Mouse (Mus musculus): ENCODE results near the gene Prdx5.

Prdx5 gene

GRCm38 (mm10) chr19:6909507-6910289, at the start of gene Prdx5, which contains the start of gene Trmt112:
Gene Prdx5, minus strand, starts transcription at chr19:6910106.
Gene Trmt112, plus strand, starts transcription at chr19:6909698.
- DNase-seq (ENCODE audit: low read depth, low spot score): peak; percentile 94

GRCm38 (mm10) chr19:6956461-6956860, 46.6 kb upstream of the Prdx5 start:
- DNase-seq (ENCODE audit: low read depth, low spot score): no peak

- no peak for DNase-seq (ENCODE audit: low read depth, low spot score)
Observed at GRCm38 (mm10) chr19:6955424-6955823, 45.5 kb upstream of the Prdx5 start.

- no peak for DNase-seq (ENCODE audit: low read depth, low spot score)
Observed at GRCm38 (mm10) chr19:6954046-6954445, 44.1 kb upstream of the Prdx5 start.

- DNase-seq (ENCODE audit: low read depth, low spot score): no peak
Observed at GRCm38 (mm10) chr19:6952712-6953037, 42.8 kb upstream of the Prdx5 start.

GRCm38 (mm10) chr19:6951994-6952711, 42.2 kb upstream of the Prdx5 start:
- DNase-seq (ENCODE audit: low read depth, low spot score): peak; percentile 87

- DNase-seq (ENCODE audit: low read depth, low spot score): peak; percentile 94
Observed at GRCm38 (mm10) chr19:6951381-6951968, 41.6 kb upstream of the Prdx5 start.

- DNase-seq (ENCODE audit: low read depth, low spot score): peak; percentile 51
Observed at GRCm38 (mm10) chr19:6950613-6951153, 40.8 kb upstream of the Prdx5 start.

GRCm38 (mm10) chr19:6949951-6950350, 40.0 kb upstream of the Prdx5 start:
- DNase-seq (ENCODE audit: low read depth, low spot score): no peak

- no peak for DNase-seq (ENCODE audit: low read depth, low spot score)
Observed at GRCm38 (mm10) chr19:6949532-6949931, 39.6 kb upstream of the Prdx5 start.

GRCm38 (mm10) chr19:6948186-6948585, 38.3 kb upstream of the Prdx5 start:
- DNase-seq (ENCODE audit: low read depth, low spot score): no peak

GRCm38 (mm10) chr19:6947742-6948141, 37.8 kb upstream of the Prdx5 start:
- no peak for DNase-seq (ENCODE audit: low read depth, low spot score)

GRCm38 (mm10) chr19:6943709-6944108, 33.8 kb upstream of the Prdx5 start:
- DNase-seq (ENCODE audit: low read depth, low spot score): no peak

GRCm38 (mm10) chr19:6942764-6943163, 32.9 kb upstream of the Prdx5 start:
- no peak for DNase-seq (ENCODE audit: low read depth, low spot score)

- peak; percentile 90 for DNase-seq (ENCODE audit: low read depth, low spot score)
Observed at GRCm38 (mm10) chr19:6942249-6942691, 32.4 kb upstream of the Prdx5 start, which contains the start of gene Gpr137. Gene Gpr137, minus strand, starts transcription at chr19:6942480.

GRCm38 (mm10) chr19:6941372-6942248, 31.7 kb upstream of the Prdx5 start, which contains the start of gene Bad:
Gene Bad, plus strand, starts transcription at chr19:6941861.
- DNase-seq (ENCODE audit: low read depth, low spot score): peak; percentile 95

- no peak for DNase-seq (ENCODE audit: low read depth, low spot score)
Observed at GRCm38 (mm10) chr19:6940396-6941351, 30.8 kb upstream of the Prdx5 start.

GRCm38 (mm10) chr19:6939106-6940002, 29.4 kb upstream of the Prdx5 start:
- no peak for DNase-seq (ENCODE audit: low read depth, low spot score)
